Mouse (Mus musculus) lung, postnatal 0 days (tissue): ENCODE measurements around the gene Sin3b.

Experiments
- CTCF ChIP-seq: IDR thresholded peaks from 2 replicates; pipeline ENCODE4 v1.5.1; 2016; ENCODE audit warnings: antibody characterized with exemption, mild to moderate bottlenecking
- EP300 ChIP-seq: IDR thresholded peaks from 2 replicates; pipeline ENCODE4 v1.6.1; 2016; ENCODE audit warnings: antibody characterized with exemption, mild to moderate bottlenecking, control low read depth

- TF ChIP-seq CTCF (no peak), EP300 (no peak)
Measured at GRCm38 (mm10) chr8:72753165-72753564, 30.1 kb downstream of the Sin3b start.
